Mouse (Mus musculus) liver, adult 2 months (tissue): Measurements from ENCODE around the gene Pex5l. TPM values are rescaled to one million over a fixed set of nuclear protein-coding genes. Genes with fewer than 3 reads are reported as not detected.

Source experiments
- DNase-seq: peaks from one replicate; pipeline ENCODE4 v3.0.0-alpha.2; 2011; ENCODE audit warnings: low read depth, low spot score; ENCODE audit errors: extremely low read depth
- H3K27ac ChIP-seq: fragments of 200-500 bp; replicated peaks from 2 replicates; pipeline ENCODE4 v1.5.1; 2012; ENCODE audit warnings: low read depth, mild to moderate bottlenecking, control low read depth, inconsistent platforms, low read length; ENCODE audit not compliant: insufficient read depth
- H3K27me3 ChIP-seq: fragments of 200-500 bp; 2 replicates; pipeline ENCODE4 v1.6.1; 2012; ENCODE audit warnings: mild to moderate bottlenecking, moderate library complexity, low read length, inconsistent platforms; ENCODE audit not compliant: control insufficient read depth, insufficient read depth
- H3K36me3 ChIP-seq: fragments of 200-500 bp; 2 replicates; pipeline ENCODE4 v1.6.1; 2012; ENCODE audit warnings: low read length, inconsistent platforms; ENCODE audit not compliant: control insufficient read depth, insufficient read depth
- H3K4me1 ChIP-seq: fragments of 200-500 bp; 2 replicates; pipeline ENCODE4 v1.6.1; 2011; ENCODE audit warnings: low read length; ENCODE audit not compliant: control insufficient read depth, insufficient read depth
- H3K4me3 ChIP-seq: fragments of 200-500 bp; 2 replicates; pipeline ENCODE4 v1.5.1; 2011; ENCODE audit warnings: low read depth, mild to moderate bottlenecking, control low read depth, low read length, moderate library complexity; ENCODE audit not compliant: insufficient read depth
- H3K79me2 ChIP-seq: fragments of 200-500 bp; 2 replicates; pipeline ENCODE4 v1.6.1; 2012; ENCODE audit warnings: inconsistent platforms, mild to moderate bottlenecking, low read length, moderate library complexity; ENCODE audit not compliant: control insufficient read depth, insufficient read depth
- H3K9ac ChIP-seq: fragments of 200-500 bp; 2 replicates; pipeline ENCODE4 v1.6.1; 2012; ENCODE audit warnings: low read depth, mild to moderate bottlenecking, control low read depth, inconsistent platforms, low read length
- CTCF ChIP-seq: fragments of 200-500 bp; IDR thresholded peaks from 2 replicates; pipeline ENCODE4 v1.5.1; 2011; ENCODE audit warnings: low read depth, low read length, control low read depth
- POLR2A ChIP-seq: fragments of 200-500 bp; IDR thresholded peaks from 2 replicates; pipeline ENCODE4 v1.6.1; 2011; ENCODE audit warnings: low read length, control low read depth; ENCODE audit not compliant: insufficient read depth; ENCODE audit errors: extremely low read depth
- WGBS: fragments of 180-500 bp; shearing (Covaris S2); methylation state at CpG from one replicate; pipeline ENCODE4 v1.1.7; 2018; 5-methylcytosine and 5-hydroxymethylcytosine counted together
- polyA plus RNA-seq: library from polyadenylated mRNA; depleted of rRNA; stranded (reverse); fragments of >200 nt; gene quantifications from 2 replicates; pipeline ENCODE4 v1.2.3, GENCODE M21; 2012
- total RNA-seq: library from RNA; depleted of rRNA; stranded (reverse); fragments of >200 nt; gene quantifications from 2 replicates; pipeline ENCODE4 v1.2.3, GENCODE M21; 2014

Gene Pex5l
- total and polyA plus RNA-seq, 2 experiments = 0.05 to 0.09 TPM

DNA sequence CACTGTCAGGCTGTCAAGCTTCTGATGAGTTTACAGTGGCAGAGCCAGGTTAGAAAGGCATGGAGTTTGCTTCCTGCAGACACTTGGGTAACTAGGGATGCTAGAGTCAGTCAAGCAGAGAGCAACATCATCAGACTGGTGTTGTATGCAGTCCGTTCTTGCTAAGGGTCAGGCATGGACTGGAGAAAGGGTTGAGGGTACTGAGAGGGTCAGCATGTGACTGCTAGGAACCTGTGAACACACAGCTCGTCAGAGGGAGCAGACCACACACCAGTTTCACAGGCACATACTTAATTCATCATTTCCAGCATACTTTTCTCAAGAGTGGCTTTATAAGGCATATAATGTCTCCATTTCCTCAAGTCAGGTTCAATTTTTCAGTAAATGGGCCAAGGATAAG, 53.6 kb downstream of the Pex5l start:
- Histone ChIP-seq H3K36me3 (no peaks in the 10 kb centered on the region), H3K27me3 (no peaks in the 10 kb centered on the region), H3K9ac (no peak overlapping the region), H3K4me3 (no peak overlapping the region), H3K27ac (no peak overlapping the region), H3K4me1 (no peaks in the 10 kb centered on the region), H3K79me2 (no peaks in the 10 kb centered on the region)
- no peak for DNase-seq
- no peak for TF ChIP-seq POLR2A
- TF ChIP-seq CTCF = no peak
- 62% methylated on average over 2 of the region's 2 CpGs for WGBS

DNA sequence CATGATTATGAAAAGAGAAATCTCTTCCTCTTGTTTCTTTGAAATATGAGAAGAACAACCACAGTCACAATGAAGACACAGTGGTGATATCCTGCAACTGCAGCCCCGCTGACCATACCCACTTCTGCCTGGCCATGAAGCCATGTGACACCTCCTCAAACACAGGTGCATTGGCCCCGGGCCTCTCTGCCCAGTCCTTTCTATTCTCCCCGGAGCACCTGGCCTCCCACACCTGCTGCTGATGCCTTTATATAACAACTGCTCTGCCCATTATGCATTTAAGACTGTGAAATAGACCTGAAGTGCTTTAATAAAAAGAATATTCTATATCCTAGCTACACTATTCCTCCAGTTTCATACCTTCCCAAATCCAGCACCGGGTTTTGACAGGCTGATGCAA, 54.8 kb downstream of the Pex5l start:
- no peak for DNase-seq
- Histone ChIP-seq H3K9ac (no peak overlapping the region), H3K4me3 (no peak overlapping the region), H3K27me3 (no peaks in the 10 kb centered on the region), H3K79me2 (no peaks in the 10 kb centered on the region), H3K36me3 (no peaks in the 10 kb centered on the region), H3K4me1 (no peaks in the 10 kb centered on the region), H3K27ac (no peak overlapping the region)
- no peak for TF ChIP-seq POLR2A
- no peak for TF ChIP-seq CTCF
- 64% methylated on average over 4 of the region's 4 CpGs for WGBS

DNA sequence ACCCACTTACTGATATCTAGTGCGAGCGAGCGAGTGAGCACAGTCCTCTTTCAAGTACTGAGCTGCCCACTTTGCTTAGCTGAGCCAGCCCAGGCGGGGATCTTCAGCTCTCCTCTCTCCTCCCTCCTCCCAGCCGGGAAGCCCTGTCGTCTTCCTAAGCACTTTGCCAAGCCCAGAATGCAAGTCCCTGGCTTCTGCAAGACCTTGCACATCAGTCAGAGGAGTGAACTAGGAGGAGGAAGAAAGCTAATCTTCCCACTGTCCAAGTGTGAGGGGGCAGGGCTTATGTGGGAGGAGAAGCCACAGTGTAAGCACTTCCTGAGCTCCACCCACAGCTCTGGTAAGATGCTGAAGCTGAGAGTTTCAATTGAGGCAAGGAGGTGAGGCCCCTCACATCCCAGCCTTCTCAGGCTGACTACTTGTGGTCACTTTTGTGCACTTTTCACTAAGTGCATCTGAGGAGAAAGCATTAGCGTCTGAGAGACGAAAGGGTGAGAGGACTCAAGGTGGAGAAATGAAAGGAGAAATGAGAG, 60.2 kb downstream of the Pex5l start:
- H3K27ac ChIP-seq = no peak overlapping the region
- DNase-seq = no peak
- TF ChIP-seq CTCF (no peak), POLR2A (no peak)
- 39% methylated on average over 8 of the region's 8 CpGs for WGBS
- no peaks in the 10 kb centered on the region for H3K79me2 ChIP-seq
- no peak overlapping the region for H3K9ac ChIP-seq
- no peak overlapping the region for H3K4me3 ChIP-seq
- no peaks in the 10 kb centered on the region for H3K4me1 ChIP-seq
- H3K36me3 ChIP-seq = no peaks in the 10 kb centered on the region
- no peaks in the 10 kb centered on the region for H3K27me3 ChIP-seq

DNA sequence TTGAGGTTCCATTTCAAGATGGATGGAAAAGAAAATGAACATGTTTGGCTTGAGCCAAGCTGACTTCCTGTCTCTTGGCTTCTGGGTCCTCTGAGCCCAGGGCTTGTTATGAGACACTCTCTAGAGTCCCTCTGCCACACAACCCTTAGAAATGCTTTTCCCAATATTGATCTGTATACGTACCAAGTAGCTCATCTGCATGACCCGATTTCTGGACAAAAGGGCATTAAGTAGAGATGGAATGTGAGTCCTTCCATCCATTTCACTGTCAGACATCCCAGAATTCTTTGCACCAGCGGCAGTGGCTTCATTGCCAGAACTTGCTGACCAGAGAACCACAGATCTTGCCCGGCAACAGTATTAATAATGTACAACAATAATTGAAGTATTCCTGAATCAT, 61.3 kb downstream of the Pex5l start:
- WGBS = 75% methylated on average over 4 of the region's 4 CpGs
- Histone ChIP-seq H3K4me3 (no peak overlapping the region), H3K36me3 (no peaks in the 10 kb centered on the region), H3K27me3 (no peaks in the 10 kb centered on the region), H3K9ac (no peak overlapping the region), H3K79me2 (no peaks in the 10 kb centered on the region), H3K27ac (no peak overlapping the region), H3K4me1 (no peaks in the 10 kb centered on the region)
- DNase-seq = no peak
- TF ChIP-seq POLR2A (no peak), CTCF (no peak)

DNA sequence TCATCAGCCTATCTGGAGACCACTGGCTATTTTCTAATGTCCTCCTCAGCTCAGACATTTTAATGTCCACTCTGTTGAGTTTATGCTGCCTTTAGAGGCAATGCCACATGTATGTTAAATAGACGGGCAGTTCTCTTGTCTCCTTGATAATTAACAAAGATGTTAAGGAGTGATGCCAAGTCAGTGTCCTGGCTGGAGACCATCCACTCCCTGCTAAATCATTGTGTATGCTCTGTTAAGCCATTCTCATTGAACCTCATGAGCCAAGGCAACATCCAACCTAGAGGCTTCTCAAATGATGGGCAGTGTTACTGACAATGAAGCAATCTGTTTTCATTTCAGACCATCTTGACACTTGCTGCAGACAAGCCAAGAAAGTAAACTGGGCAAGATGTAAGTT, 63.4 kb downstream of the Pex5l start:
- DNase-seq = no peak
- Histone ChIP-seq H3K27ac (no peak overlapping the region), H3K9ac (no peak overlapping the region), H3K4me1 (no peaks in the 10 kb centered on the region), H3K79me2 (no peaks in the 10 kb centered on the region), H3K27me3 (no peaks in the 10 kb centered on the region), H3K36me3 (no peaks in the 10 kb centered on the region), H3K4me3 (no peak overlapping the region)
- TF ChIP-seq POLR2A (no peak), CTCF (no peak)
- 88% methylated on average over 1 of the region's 1 CpGs for WGBS

DNA sequence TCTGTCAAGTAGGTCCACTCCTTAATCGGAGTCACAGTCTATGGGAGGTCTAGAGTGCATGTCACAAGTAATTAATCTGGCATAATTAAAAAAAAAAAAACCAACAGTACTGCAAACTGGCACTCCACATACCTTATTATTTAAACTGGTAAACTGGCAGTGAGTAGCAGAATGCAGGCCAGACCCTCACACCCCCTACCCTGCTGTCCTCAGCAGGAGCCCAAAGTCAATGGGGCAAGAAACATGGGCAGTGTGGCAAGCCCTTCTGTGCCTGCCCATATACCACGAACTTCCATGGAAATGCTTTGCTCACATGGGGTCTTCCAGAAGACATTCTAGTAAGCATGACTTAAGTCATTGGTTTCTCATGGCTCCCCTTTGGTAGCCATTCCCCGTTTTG, 63.9 kb downstream of the Pex5l start:
- Histone ChIP-seq H3K4me3 (no peak overlapping the region), H3K9ac (no peak overlapping the region), H3K4me1 (no peaks in the 10 kb centered on the region), H3K36me3 (no peaks in the 10 kb centered on the region), H3K27ac (no peak overlapping the region), H3K79me2 (no peaks in the 10 kb centered on the region), H3K27me3 (no peaks in the 10 kb centered on the region)
- WGBS = 84% methylated on average over 3 of the region's 3 CpGs
- DNase-seq = no peak
- no peak for TF ChIP-seq CTCF
- TF ChIP-seq POLR2A = no peak
